Mouse (Mus musculus) hindbrain, postnatal 0 days (tissue): ENCODE measurements at regions not wholly inside any gene's neighbourhood (a gene's known extent, or its start where the extent isn't known, plus 50 kb on each side); places are given as distances from the start of the nearest gene placed in this dataset.
A peak's percentile ranks its signal among the peaks of the same experiment; 100 is the strongest.

ENCODE experiments used
- ATAC-seq: fragments of 200-750 bp; cut with Nextera tagmentation; 2 replicates; pipeline ENCODE4 v1.8.0; 2017; ENCODE audit warnings: mild to moderate bottlenecking, moderate TSS enrichment, moderate library complexity
- DNase-seq: peaks from one replicate; pipeline ENCODE4 v3.0.0-alpha.2; 2015; ENCODE audit warnings: low spot score
- H3K27ac ChIP-seq: fragments of 300-500 bp; sonication (generic); 2 replicates; pipeline ENCODE4 v1.5.1; 2014; ENCODE audit warnings: mild to moderate bottlenecking
- H3K27me3 ChIP-seq: fragments of 300-500 bp; sonication (generic); 2 replicates; pipeline ENCODE4 v1.6.1; 2014; ENCODE audit warnings: low read length, mixed read lengths; ENCODE audit not compliant: insufficient read depth
- H3K36me3 ChIP-seq: fragments of 300-500 bp; sonication (generic); 2 replicates; pipeline ENCODE4 v1.6.1; 2014; ENCODE audit warnings: low read length, mixed read lengths; ENCODE audit not compliant: insufficient read depth
- H3K4me1 ChIP-seq: fragments of 300-500 bp; sonication (generic); 2 replicates; pipeline ENCODE4 v1.6.1; 2014; ENCODE audit warnings: antibody characterized with exemption, low read length, mixed read lengths; ENCODE audit not compliant: insufficient read depth
- H3K4me2 ChIP-seq: fragments of 300-500 bp; sonication (generic); 2 replicates; pipeline ENCODE4 v1.6.1; 2014; ENCODE audit warnings: low read depth, mild to moderate bottlenecking, low read length, moderate library complexity, mixed read lengths
- H3K4me3 ChIP-seq: fragments of 300-500 bp; sonication (generic); 2 replicates; pipeline ENCODE4 v1.5.1; 2014; ENCODE audit warnings: low read length
- H3K9ac ChIP-seq: fragments of 300-500 bp; sonication (generic); replicated peaks from 2 replicates; pipeline ENCODE4 v1.6.1; 2014; ENCODE audit warnings: mild to moderate bottlenecking, low read length, moderate library complexity, mixed read lengths
- H3K9me3 ChIP-seq: fragments of 300-500 bp; sonication (generic); 2 replicates; pipeline ENCODE4 v1.6.1; 2016; ENCODE audit warnings: low read length, mixed read lengths
- CTCF ChIP-seq: IDR thresholded peaks from 2 replicates; pipeline ENCODE4 v1.5.1; 2016; ENCODE audit warnings: antibody characterized with exemption, control low read depth, low read depth
- WGBS: fragments of 180-500 bp; shearing (Covaris S2); extraction: QIAGEN DNeasy Blood & Tissue Kit; methylation state at CpG from one replicate; pipeline ENCODE4 v1.1.7; 2014; 5-methylcytosine and 5-hydroxymethylcytosine counted together

GRCm38 (mm10) chr5:85592236-85592635, 473.1 kb downstream of the Cenpc1 start:
- ATAC-seq: no peak
- H3K36me3 ChIP-seq: no peaks in the 10 kb centered on the region

DNA sequence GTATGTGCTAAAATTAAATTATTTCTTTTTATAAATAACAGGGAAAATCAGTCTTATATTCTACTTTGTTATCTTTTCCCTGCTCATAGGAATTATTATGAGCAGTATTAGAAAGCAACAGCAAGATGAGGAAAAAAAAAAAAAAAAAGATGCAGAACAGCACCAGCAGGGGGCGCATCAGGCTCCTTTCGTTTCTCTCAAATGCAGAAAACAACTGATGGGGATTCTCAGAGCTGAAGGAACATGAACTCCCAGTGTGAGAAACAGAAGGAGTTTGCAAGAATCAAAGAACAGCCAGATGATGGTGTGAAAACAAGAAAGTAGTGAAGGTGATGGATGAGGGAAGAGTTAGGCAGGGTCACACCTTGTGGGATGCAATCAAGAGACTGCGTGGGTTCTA, 478.7 kb downstream of the Cenpc1 start:
- Histone ChIP-seq H3K9me3 (no peaks in the 10 kb centered on the region), H3K4me2 (no peak overlapping the region), H3K4me3 (no peak overlapping the region), H3K27ac (no peak overlapping the region), H3K4me1 (no peaks in the 10 kb centered on the region), H3K9ac (no peak overlapping the region), H3K36me3 (no peaks in the 10 kb centered on the region), H3K27me3 (no peaks in the 10 kb centered on the region)
- DNase-seq: peak; percentile 63
- peak; percentile 60 for TF ChIP-seq CTCF
- 28% methylated on average over 3 of the region's 3 CpGs for WGBS
- no peak for ATAC-seq

More at GRCm38 (mm10) chr5:85592236-85592635, 473.1 kb downstream of the Cenpc1 start:
- Histone ChIP-seq H3K9ac (no peak overlapping the region), H3K4me2 (no peak overlapping the region), H3K9me3 (no peaks in the 10 kb centered on the region), H3K4me3 (no peak overlapping the region), H3K27ac (no peak overlapping the region), H3K4me1 (peaks cover 3% of the 10 kb centered on the region; the same call in 1 of the 2 replicates), H3K27me3 (no peaks in the 10 kb centered on the region)
- DNase-seq: no peak
- no peak for TF ChIP-seq CTCF
- 86% methylated on average over 3 of the region's 3 CpGs for WGBS

DNA sequence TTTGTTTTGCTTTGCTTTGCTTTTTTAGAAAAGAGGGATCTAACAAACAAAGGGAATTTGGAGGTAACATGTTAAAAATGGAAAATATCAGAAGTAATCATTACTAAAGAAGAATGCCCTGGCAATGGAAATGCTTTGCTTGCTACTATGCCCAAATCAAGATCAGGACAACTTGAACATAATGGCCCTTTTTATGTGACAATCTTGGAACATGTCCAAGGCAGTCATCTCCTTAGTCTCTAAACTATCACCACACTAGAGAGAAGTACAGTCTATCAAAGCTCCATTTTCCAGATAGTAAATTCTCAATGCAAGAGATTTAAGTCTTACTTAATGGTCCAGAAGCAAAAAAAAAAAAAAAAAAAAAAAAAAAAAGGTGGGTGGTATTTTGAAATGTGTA, 492.9 kb downstream of the Cenpc1 start:
- ATAC-seq: no peak
- no peak overlapping the region for H3K9ac ChIP-seq
- no peak overlapping the region for H3K4me2 ChIP-seq
- peak; percentile 14 for DNase-seq
- H3K9me3 ChIP-seq: no peaks in the 10 kb centered on the region
- no peak for TF ChIP-seq CTCF
- no peak overlapping the region for H3K4me3 ChIP-seq
- H3K4me1 ChIP-seq: no peaks in the 10 kb centered on the region
- H3K27me3 ChIP-seq: no peaks in the 10 kb centered on the region
- H3K27ac ChIP-seq: no peak overlapping the region
- no peaks in the 10 kb centered on the region for H3K36me3 ChIP-seq

DNA sequence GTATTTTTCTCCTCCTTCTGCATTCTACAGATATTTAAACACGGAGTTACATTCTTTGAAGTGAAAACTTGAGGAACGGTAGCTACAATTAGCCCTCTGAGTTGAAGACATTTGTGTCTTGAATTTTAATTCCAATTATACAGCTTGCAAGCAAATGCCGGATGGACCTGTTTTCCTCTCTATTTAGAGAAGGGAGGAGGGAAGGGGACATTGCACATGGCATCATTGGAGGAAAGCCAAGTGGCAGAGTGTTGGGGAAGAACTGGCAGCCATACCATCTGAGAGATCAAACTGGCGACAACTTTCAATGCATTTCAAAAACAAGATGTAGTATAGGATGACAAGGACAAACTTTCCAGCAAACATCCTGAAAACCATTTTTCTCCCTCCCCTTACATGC, 493.4 kb downstream of the Cenpc1 start:
- Histone ChIP-seq H3K4me1 (no peaks in the 10 kb centered on the region), H3K4me3 (no peak overlapping the region), H3K36me3 (no peaks in the 10 kb centered on the region), H3K9me3 (no peaks in the 10 kb centered on the region), H3K27ac (peak overlapping the region; percentile 62; the same call in 1 of the 2 replicates), H3K27me3 (no peaks in the 10 kb centered on the region), H3K9ac (no peak overlapping the region), H3K4me2 (peak overlapping the region; percentile 36)
- no peak for TF ChIP-seq CTCF
- ATAC-seq (peak; percentile 74), DNase-seq (peak; percentile 86)
- WGBS: 39% methylated on average over 4 of the region's 4 CpGs

DNA sequence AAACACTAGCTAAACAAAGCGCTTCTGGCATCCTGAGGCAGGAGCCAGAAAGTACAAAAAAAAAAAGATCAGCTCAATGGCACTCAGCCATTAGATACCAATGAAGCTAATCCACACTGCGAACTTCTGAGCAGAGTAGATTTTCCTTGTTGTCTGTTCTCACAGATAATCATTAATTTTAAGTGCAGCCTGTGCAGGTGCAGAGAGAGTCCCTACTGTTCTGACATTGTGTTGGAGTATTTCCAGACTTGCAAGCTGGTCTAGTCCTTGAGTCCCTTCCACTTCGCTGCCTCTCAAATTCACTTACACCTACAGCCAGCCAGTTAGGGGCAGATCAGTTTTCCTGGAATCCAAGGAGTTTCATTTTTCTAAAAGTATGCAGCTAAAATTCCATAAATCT, 494.0 kb downstream of the Cenpc1 start:
- no peaks in the 10 kb centered on the region for H3K9me3 ChIP-seq
- no peak overlapping the region for H3K9ac ChIP-seq
- H3K36me3 ChIP-seq: no peaks in the 10 kb centered on the region
- TF ChIP-seq CTCF: no peak
- peak overlapping the region; percentile 62; the same call in 1 of the 2 replicates for H3K27ac ChIP-seq
- H3K4me1 ChIP-seq: no peaks in the 10 kb centered on the region
- WGBS: 36% methylated on average over 3 of the region's 3 CpGs
- H3K4me3 ChIP-seq: no peak overlapping the region
- H3K4me2 ChIP-seq: peak overlapping the region; percentile 36
- ATAC-seq (peak; percentile 92), DNase-seq (peak; percentile 79)
- no peaks in the 10 kb centered on the region for H3K27me3 ChIP-seq

- Histone ChIP-seq H3K27ac (no peak overlapping the region), H3K4me3 (no peak overlapping the region), H3K36me3 (no peaks in the 10 kb centered on the region), H3K9me3 (no peaks in the 10 kb centered on the region), H3K27me3 (no peaks in the 10 kb centered on the region), H3K4me2 (no peak overlapping the region), H3K9ac (no peak overlapping the region), H3K4me1 (no peaks in the 10 kb centered on the region)
- WGBS: 63% methylated on average over 1 of the region's 1 CpGs
- no peak for TF ChIP-seq CTCF
- DNase-seq (no peak), ATAC-seq (no peak)
Observed at GRCm38 (mm10) chr5:85536329-85536728, 529.1 kb downstream of the Cenpc1 start.

- H3K36me3 ChIP-seq: no peaks in the 10 kb centered on the region
- WGBS: 64% methylated on average over 10 of the region's 10 CpGs
- H3K9ac ChIP-seq: no peak overlapping the region
- H3K9me3 ChIP-seq: no peaks in the 10 kb centered on the region
- no peak overlapping the region for H3K4me2 ChIP-seq
- no peak overlapping the region for H3K27ac ChIP-seq
- H3K4me1 ChIP-seq: no peaks in the 10 kb centered on the region
- H3K27me3 ChIP-seq: no peaks in the 10 kb centered on the region
- DNase-seq: no peak
- ATAC-seq: no peak
- TF ChIP-seq CTCF: no peak
- H3K4me3 ChIP-seq: no peak overlapping the region
Observed at GRCm38 (mm10) chr5:85525385-85526194, 539.8 kb downstream of the Cenpc1 start.
